Mouse (Mus musculus): ENCODE results near the gene Nrxn1.

Nrxn1 gene

DNA sequence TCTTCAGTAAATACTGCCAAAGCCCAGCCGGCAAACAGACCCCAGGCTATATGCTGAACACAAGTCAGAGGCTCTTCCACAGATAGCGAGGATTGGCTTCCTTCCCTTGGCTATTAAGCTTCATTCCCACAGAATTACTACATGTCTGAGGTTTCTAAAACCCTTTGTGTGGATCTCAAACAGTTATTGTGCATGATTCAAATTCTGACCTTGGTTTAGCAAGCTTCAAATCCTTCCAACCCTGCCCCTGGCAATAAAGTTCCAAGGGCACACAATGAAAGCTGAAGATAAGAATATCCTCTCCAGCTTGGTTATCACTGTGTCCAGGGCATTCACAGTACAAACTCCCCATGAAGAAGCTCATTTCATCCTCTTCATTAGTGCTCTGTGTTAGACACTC, 416.2 kb downstream of the Nrxn1 start:
- intact Hi-C loops (cut with DNase I) = no loop called here

DNA sequence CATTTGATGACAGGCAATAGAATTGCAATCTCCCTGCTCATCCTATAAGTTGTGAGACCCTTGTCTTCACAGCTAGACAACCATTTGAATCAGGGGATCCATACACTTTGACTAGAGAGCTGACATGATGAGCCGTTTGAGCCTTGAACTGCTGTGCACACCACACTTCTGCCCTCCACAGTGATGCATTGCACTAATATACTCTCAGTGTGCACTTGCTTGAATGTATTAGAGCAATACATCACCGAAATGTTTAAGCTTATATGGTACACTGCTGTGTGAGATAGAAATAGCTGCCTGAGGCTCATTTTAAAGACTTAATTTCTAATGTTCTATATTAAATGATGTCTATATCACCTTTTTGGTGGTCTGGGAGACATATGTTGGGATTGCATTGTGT, 430.6 kb downstream of the Nrxn1 start:
- intact Hi-C loops (cut with DNase I) = no loop called here

- intact Hi-C loops (cut with DNase I) = no loop called here
Observed at GRCm38 (mm10) chr17:90654506-90654905, 438.4 kb downstream of the Nrxn1 start.

DNA sequence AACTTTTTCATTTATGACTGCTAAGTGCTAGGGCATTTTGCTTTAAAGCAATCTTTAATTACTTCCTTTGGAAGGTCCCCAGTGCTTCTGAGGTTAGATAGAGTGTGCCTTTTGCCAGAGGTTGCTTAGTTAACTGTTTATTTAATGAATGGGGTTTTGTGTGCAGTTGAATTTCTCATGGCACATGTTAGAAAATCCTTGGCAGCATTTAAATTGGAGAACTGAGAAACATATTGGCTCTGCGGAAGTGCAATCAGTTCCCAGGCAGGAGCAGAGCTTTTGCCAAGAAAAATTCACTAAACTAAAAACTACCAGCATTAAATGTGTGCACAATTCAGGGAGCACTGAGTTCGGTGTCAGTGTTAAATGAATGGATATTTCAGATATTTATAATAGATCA, 439.5 kb downstream of the Nrxn1 start:
- intact Hi-C loops (cut with DNase I) = no loop called here

DNA sequence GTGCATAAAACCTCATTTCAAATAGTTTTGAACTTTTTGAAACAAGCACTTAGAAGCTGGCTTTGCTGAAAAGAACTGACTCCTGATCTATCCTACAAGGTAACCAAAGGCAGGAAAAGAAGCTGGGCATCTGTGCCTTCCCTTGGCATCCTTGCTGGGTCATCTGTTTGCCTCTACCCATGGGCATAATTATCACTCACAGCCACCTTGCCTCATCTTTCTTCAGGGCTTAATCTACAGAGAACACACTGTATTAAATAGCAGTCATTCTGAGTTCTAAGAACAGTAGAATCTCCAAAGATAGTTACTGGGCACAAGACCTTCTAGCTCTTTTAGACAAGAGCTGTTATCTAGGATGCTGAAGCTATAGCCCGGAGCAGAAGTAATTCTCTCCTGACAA, 442.6 kb downstream of the Nrxn1 start:
- intact Hi-C loops (cut with DNase I) = no loop called here

- intact Hi-C loops (cut with DNase I) = no loop called here
Observed at GRCm38 (mm10) chr17:90638970-90639524, 453.8 kb downstream of the Nrxn1 start.

GRCm38 (mm10) chr17:90638183-90638727, 454.6 kb downstream of the Nrxn1 start:
- intact Hi-C loops (cut with DNase I) = no loop called here

GRCm38 (mm10) chr17:90631371-90631770, 461.5 kb downstream of the Nrxn1 start:
- intact Hi-C loops (cut with DNase I) = no loop called here

DNA sequence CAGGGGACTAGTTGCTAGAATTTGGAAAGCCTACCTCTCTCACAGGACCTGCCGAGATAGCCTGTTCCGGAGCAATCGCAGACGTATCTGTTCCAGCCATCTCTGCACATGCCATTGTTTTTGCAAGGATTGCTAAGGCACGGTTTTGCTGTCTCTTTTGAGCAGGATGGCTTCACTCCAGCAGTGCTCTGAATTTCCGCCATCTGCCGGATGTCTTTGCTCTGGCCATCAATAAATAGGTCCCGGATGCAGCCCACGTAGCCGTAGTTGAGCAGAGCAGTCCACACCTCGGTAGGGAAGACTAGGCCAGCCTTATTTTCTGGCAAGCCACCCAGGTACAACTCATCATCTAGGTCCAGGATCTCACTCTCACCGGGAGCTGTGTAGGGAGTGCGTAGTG, 463.0 kb downstream of the Nrxn1 start:
- intact Hi-C loops (cut with DNase I) = loop anchor here (10.0 kb wide), 1 partner anchor 145 kb away; no protein-coding TSS in a partner anchor

DNA sequence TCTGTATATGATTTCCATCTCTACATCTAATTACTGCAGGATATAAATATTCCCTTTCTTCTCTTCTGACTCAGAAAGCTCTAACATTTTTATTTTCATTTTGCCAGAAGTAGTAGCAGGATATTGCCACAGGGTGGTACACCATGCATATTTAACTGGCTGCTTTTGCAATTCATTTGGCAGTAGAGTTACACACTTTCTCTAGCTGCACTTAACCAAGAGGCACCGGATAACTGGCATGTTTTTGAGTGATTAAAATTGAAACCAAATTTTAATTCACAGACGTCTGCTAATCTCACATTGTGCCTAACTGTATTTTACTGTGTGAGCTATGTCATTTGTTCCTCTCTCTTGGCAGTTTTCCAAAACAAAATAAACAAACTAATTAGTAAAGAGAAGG, 464.4 kb downstream of the Nrxn1 start:
- intact Hi-C loops (cut with DNase I) = loop anchor here (10.0 kb wide), 1 partner anchor 146 kb away; no protein-coding TSS in a partner anchor

GRCm38 (mm10) chr17:90628004-90628403, 464.9 kb downstream of the Nrxn1 start:
- intact Hi-C loops (cut with DNase I) = loop anchor here (10.0 kb wide), 1 partner anchor 147 kb away; no protein-coding TSS in a partner anchor

DNA sequence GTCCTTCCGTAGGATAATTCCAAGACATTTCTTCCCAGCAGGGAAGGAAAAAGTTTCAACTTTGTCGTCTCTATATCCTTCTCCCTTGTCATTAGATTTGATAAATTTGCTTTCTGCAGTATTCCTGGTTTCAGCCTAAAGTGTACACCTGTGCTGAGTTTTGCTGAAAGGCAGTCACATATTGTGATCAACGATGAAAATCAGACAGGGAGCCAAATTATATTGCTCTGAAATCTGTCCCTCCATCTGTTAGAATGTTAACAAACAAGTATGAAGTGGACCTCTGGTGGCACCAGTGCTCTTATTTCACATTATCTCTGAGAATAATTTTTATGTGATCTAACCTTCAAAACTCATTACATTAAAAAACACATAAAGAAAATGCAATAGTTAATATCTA, 465.5 kb downstream of the Nrxn1 start:
- intact Hi-C loops (cut with DNase I) = loop anchor here (10.0 kb wide), 1 partner anchor 147 kb away; no protein-coding TSS in a partner anchor

DNA sequence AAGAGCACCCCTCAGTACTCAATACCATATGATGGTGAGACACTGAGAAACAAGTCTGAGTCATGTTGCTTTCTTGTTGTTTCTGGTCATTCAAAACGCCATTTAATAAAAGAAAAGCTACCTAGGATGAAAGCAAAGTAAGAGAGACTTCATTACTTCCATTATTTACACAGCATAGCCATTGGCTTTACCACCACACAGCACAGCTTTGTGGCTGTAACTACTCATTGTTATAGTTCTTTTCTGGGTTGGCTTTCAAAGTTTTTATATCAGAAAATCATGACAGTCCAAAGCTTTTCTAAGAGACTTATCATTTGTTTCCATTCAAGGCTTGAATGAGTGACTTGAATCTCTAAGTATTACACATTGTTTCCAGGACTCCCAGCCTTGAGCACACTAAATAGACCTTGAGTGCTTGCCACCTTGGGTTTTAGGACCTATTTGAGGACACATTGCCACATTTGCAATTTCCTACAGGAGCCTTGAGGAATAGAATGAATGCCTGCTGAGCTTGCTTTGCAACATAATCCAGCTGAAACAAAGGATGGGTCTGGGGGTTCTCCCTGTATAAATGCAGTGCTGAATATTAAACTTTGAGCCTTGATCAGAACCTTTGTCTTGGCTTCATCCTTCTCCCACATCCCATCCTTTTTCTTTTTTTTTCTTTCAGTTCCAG, 468.1 kb downstream of the Nrxn1 start:
- intact Hi-C loops (cut with DNase I) = loop anchor here (10.0 kb wide), 1 partner anchor 150 kb away; no protein-coding TSS in a partner anchor

DNA sequence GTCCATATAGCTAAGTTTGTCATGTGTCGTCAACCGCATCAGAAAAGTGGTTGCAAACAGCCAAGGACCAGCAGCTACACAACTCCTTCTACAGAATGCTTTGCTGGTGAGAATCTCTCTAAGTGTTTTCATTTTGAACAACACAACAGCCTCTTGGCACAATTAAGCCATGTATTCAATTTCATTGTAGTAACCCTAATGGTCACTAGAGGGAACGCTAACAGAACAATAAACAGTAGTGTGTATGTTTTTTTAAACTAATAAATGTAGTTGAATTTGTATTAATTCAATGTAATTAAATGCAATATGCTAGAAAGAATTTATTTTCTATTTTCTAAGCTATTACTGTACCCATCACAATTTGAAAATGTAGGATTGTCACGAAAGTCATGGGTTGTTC, 471.0 kb downstream of the Nrxn1 start:
- intact Hi-C loops (cut with DNase I) = loop anchor here (10.0 kb wide), 1 partner anchor 153 kb away; no protein-coding TSS in a partner anchor

- intact Hi-C loops (cut with DNase I) = no loop called here
Observed at GRCm38 (mm10) chr17:90615019-90615418, 477.9 kb downstream of the Nrxn1 start.

DNA sequence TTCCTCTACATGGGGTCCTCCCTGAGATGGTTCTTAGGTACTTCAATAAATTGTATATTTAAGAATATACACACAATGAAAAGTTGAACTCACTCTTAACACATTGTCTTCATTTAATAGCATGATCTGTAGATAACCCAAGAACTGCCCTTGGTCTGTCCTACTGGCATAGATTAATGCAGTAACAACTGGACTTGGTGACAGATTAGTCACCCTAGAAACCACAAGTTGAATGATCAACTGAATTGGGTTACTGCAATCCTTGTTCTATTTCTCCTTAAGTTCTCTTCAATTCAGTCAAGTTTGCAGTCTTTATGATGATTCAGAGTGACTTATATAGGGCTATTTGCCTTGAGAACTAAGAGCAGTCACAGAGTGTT, 485.5 kb downstream of the Nrxn1 start:
- intact Hi-C loops (cut with DNase I) = no loop called here

- intact Hi-C loops (cut with DNase I) = no loop called here
Observed at GRCm38 (mm10) chr17:90606718-90607426, 486.0 kb downstream of the Nrxn1 start.

- intact Hi-C loops (cut with DNase I) = no loop called here
Observed at GRCm38 (mm10) chr17:90599570-90600524, 493.0 kb downstream of the Nrxn1 start.

DNA sequence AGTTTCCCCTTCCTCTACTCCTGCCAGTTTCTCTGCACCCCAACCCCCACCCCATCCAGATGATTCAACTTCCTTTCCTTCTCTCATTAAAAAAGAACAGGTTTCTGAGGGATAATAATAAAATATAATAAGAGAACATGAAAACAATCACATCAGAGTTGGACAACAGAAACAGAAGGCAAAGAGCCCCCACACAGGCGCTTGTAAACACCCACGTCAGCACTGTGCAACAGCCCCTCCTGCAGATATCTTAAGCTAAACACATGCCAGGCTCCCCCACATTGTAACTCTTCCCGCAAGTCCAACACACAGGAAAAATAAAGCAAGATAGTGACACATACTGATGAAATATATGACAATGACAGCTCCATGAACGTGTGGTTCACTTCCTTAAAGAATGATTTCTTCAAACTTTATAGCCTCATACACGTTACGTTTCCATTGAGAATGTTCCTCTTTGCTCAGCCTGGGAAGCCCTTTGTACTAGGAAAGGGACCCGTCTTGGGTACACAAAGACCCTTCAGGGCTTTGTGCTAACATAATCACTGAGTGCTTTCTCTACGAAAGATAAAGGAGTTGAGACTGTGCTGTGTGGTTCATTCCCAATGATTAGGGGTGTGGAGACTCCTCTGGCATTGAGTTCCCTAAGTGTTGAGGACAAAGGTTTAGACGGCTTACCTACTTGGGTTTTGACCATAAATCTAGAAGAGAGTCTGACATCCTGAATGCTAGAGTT, 497.9 kb downstream of the Nrxn1 start:
- intact Hi-C loops (cut with DNase I) = no loop called here

- intact Hi-C loops (cut with DNase I) = no loop called here
Observed at GRCm38 (mm10) chr17:90586891-90587290, 506.0 kb downstream of the Nrxn1 start.
